Mouse (Mus musculus) c-Kit-positive CD71-positive TER-119-negative erythroid progenitor cells, embryonic 14.5 days (primary cell): ENCODE results near the gene Tmem51.
A peak's percentile ranks its signal among the peaks of the same experiment; 100 is the strongest.

Experiments used
- DNase-seq: peaks from one replicate; pipeline ENCODE4 v3.0.0-alpha.2; 2013; ENCODE audit warnings: low read depth

The Tmem51 gene

GRCm38 (mm10) chr4:142084131-142084899 lies at the start of gene Tmem51:
Tmem51 (minus strand) TSS chr4:142084304.
- no peak for DNase-seq

- DNase-seq = no peak
Measured at GRCm38 (mm10) chr4:142130162-142130561, 46.1 kb upstream of the Tmem51 start.

GRCm38 (mm10) chr4:142127275-142127788 lies 43.2 kb upstream of the Tmem51 start:
- no peak for DNase-seq

- no peak for DNase-seq
Measured at GRCm38 (mm10) chr4:142126641-142127274, 42.7 kb upstream of the Tmem51 start.

- no peak for DNase-seq
Measured at GRCm38 (mm10) chr4:142121164-142121563, 37.1 kb upstream of the Tmem51 start.

GRCm38 (mm10) chr4:142118522-142118921 lies 34.4 kb upstream of the Tmem51 start:
- DNase-seq = no peak

- DNase-seq = no peak
Measured at GRCm38 (mm10) chr4:142117993-142118392, 33.9 kb upstream of the Tmem51 start.

GRCm38 (mm10) chr4:142113306-142113705 lies 29.2 kb upstream of the Tmem51 start:
- no peak for DNase-seq

GRCm38 (mm10) chr4:142103081-142103671 lies 19.1 kb upstream of the Tmem51 start:
- no peak for DNase-seq

GRCm38 (mm10) chr4:142098303-142098702 lies 14.2 kb upstream of the Tmem51 start:
- DNase-seq = peak; percentile 25

- DNase-seq = no peak
Measured at GRCm38 (mm10) chr4:142097871-142098270, 13.8 kb upstream of the Tmem51 start.

- DNase-seq = no peak
Measured at GRCm38 (mm10) chr4:142095513-142096241, 11.6 kb upstream of the Tmem51 start.

- DNase-seq = no peak
Measured at GRCm38 (mm10) chr4:142094386-142094785, 10.3 kb upstream of the Tmem51 start.

GRCm38 (mm10) chr4:142091100-142091499 lies 7.0 kb upstream of the Tmem51 start:
- no peak for DNase-seq

- DNase-seq = no peak
Measured at GRCm38 (mm10) chr4:142089966-142090365, 5.9 kb upstream of the Tmem51 start.

- DNase-seq = no peak
Measured at GRCm38 (mm10) chr4:142088836-142089235, 4.7 kb upstream of the Tmem51 start.

GRCm38 (mm10) chr4:142088409-142088808 lies 4.3 kb upstream of the Tmem51 start:
- no peak for DNase-seq

- DNase-seq = no peak
Measured at GRCm38 (mm10) chr4:142084936-142085563, 946 bp upstream of the Tmem51 start.

- no peak for DNase-seq
Measured at GRCm38 (mm10) chr4:142083762-142084130, 358 bp downstream of the Tmem51 start.

- DNase-seq = no peak
Measured at GRCm38 (mm10) chr4:142083193-142083592, 911 bp downstream of the Tmem51 start.

GRCm38 (mm10) chr4:142082703-142083102 lies 1.4 kb downstream of the Tmem51 start:
- DNase-seq = no peak
